Mouse (Mus musculus) G1E (cell line): Measurements from ENCODE around the gene Ugt1a6a.

Source experiments
- CTCF ChIP-seq: IDR thresholded peaks from 2 replicates; pipeline ENCODE4 v1.5.1; 2012; ENCODE audit warnings: low read depth, low read length, inconsistent platforms, mixed read lengths
- GATA1 ChIP-seq: IDR thresholded peaks from 2 replicates; pipeline ENCODE4 v1.6.1; 2012; ENCODE audit warnings: borderline replicate concordance, low read length, inconsistent platforms, mixed read lengths

DNA sequence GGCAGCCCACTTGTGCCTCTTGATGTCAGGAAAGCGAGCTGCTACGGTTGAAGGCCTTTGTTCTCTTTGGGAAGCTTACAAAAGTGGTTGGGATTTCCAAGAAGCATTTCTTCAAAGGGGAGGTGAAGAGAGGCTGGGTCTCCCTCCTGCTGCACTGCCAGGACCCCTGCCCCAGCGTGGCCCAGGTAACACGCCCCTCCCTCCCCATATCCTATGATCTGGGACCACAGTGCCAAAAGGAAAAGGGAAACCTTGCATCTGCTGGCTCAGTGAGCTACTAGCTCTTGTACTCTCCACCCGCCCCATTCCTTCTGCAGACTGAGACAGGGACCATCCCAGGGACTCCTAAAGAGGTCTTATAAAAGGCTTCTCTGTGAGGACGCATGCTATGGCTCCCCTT lies 123.1 kb downstream of the Ugt1a6a start:
- TF ChIP-seq CTCF (no peak), GATA1 (no peak)
